Mouse (Mus musculus) layer of hippocampus, postnatal 36 days (tissue): Measurements from ENCODE around the gene Rag1. TPM values are rescaled to one million over a fixed set of nuclear protein-coding genes. Genes with fewer than 3 reads are reported as not detected.

ENCODE experiments used
- DNase-seq, 2 experiments: peaks; one replicate each; pipeline ENCODE4 v3.0.0; 2022
- total RNA-seq, 2 experiments: library from RNA; stranded (reverse); gene quantifications; 2 replicates each; pipeline ENCODE4 v1.2.3; 2021

Rag1 gene
- total RNA-seq, 2 experiments from 2014 or later: 0.10 to 0.12 TPM

DNA sequence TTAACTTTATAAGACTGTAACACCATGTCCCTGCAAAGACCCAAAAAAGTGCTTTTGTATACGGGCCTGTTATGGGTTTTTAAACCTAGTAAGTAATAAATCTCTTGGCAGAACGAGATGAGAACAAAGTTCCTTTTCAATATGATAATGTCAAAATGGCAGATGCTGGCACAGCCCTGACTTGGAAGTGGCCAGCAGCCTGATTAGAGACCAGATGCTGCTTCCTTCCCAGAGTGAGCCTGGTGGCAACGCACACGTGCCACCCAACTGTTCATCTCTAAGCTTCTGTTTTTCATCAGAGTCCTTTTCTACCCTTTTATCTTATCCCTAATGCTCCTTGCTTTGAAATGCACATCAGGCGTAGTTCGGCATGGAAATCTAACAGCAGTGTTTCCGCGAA is 57.9 kb downstream of the Rag1 start:
- DNase-seq: no peak

Other genes with a start within 250 kb of the Rag1 start
- gene Rag2, start 24.8 kb downstream of the Rag1 start, total RNA-seq: not detected
- 10 to 100 TPM; 32.8 to 35.2 TPM for gene B230118H07Rik, start within 50 bp of the Rag1 start, total RNA-seq
- 10 to 100 TPM; 14.9 to 15.4 TPM for gene Traf6, start 28.9 kb upstream of the Rag1 start, total RNA-seq
- gene Prr5l, start 233.5 kb upstream of the Rag1 start, total RNA-seq: 10 to 100 TPM in 1 of 2 experiments, 1 to 10 TPM in 1; 8.6 to 10.7 TPM
- gene Commd9, start 236.7 kb upstream of the Rag1 start, total RNA-seq: 10 to 100 TPM; 33.7 to 38.3 TPM